Mouse (Mus musculus) heart, embryonic 13.5 days (tissue): ENCODE data around the gene Akap13. TPM values are rescaled to one million over a fixed set of nuclear protein-coding genes. Genes with fewer than 3 reads are reported as not detected.

ENCODE experiments used
- ATAC-seq: fragments of 200-750 bp; cut with Nextera tagmentation; 2 replicates; pipeline ENCODE4 v1.8.0; 2017; ENCODE audit warnings: moderate TSS enrichment; ENCODE audit not compliant: insufficient number of reproducible peaks, low FRiP score, low TSS enrichment; ENCODE audit errors: extremely low read depth
- H3K27ac ChIP-seq: fragments of 300-500 bp; sonication (generic); replicated peaks from 2 replicates; pipeline ENCODE4 v1.5.1; 2015; ENCODE audit warnings: moderate library complexity, mild to moderate bottlenecking, inconsistent platforms
- H3K27me3 ChIP-seq: fragments of 300-500 bp; sonication (generic); replicated peaks from 2 replicates; pipeline ENCODE4 v1.6.1; 2015; ENCODE audit warnings: mild to moderate bottlenecking, inconsistent platforms
- H3K36me3 ChIP-seq: fragments of 300-500 bp; sonication (generic); 2 replicates; pipeline ENCODE4 v1.6.1; 2015; ENCODE audit warnings: mild to moderate bottlenecking, inconsistent platforms
- H3K4me1 ChIP-seq: fragments of 300-500 bp; sonication (generic); 2 replicates; pipeline ENCODE4 v1.6.1; 2015; ENCODE audit warnings: inconsistent platforms
- H3K4me2 ChIP-seq: fragments of 300-500 bp; sonication (generic); 2 replicates; pipeline ENCODE4 v1.6.1; 2015; ENCODE audit warnings: inconsistent platforms, mild to moderate bottlenecking, moderate library complexity
- H3K4me3 ChIP-seq: fragments of 300-500 bp; sonication (generic); 2 replicates; pipeline ENCODE4 v1.5.1; 2015; ENCODE audit warnings: moderate library complexity, mild to moderate bottlenecking, inconsistent platforms
- H3K9ac ChIP-seq: fragments of 300-500 bp; sonication (generic); 2 replicates; pipeline ENCODE4 v1.6.1; 2015; ENCODE audit warnings: inconsistent platforms, mild to moderate bottlenecking, moderate library complexity
- H3K9me3 ChIP-seq: fragments of 300-500 bp; sonication (generic); 2 replicates; pipeline ENCODE4 v1.6.1; 2016; ENCODE audit warnings: inconsistent platforms
- WGBS: fragments of 180-500 bp; shearing (Covaris S2); methylation state at CpG from one replicate; pipeline ENCODE4 v1.1.7; 2015; ENCODE audit warnings: mixed read lengths; 5-methylcytosine and 5-hydroxymethylcytosine counted together
- polyA plus RNA-seq: library from polyadenylated mRNA; unstranded; fragments of >200 nt; fragmentation: Nextera tagmentation; extraction: Ambion mirVana; gene quantifications from 2 replicates; pipeline ENCODE4 v1.2.1, GENCODE M21; 2015

The Akap13 gene
- polyA plus RNA-seq, 1 experiment from 2014 or later = 41.8 TPM

DNA sequence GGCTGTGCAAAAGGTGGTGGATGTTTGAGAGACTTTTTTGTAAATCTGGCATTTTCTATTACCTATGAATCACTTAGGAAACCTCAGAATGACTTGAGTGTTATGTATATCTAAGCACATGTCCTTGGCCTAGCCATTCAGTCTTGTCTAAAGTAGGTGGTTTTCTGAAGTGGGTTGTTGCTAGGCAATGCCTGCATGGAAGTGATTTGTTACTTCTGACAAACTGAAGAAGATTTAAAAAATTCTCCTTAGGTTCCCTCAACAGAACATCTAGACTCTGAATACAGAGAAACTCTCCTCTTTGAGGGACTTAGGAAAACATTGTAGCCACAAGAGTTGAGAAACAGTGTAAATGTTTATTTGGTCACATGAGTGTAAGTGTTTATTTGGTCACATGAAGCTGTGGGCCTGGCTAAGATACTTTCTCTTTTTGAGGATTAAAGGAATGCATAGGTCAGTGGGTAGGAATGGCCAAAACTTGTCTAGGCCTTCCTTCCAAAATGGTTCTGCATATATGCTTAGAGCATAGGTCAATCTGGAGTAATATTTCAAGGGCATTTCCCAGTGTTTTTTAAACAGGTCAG, 8.3 kb downstream of the Akap13 start:
- no peak for ATAC-seq
- Histone ChIP-seq H3K4me2 (no peak overlapping the region), H3K9ac (no peak overlapping the region), H3K36me3 (no peaks in the 10 kb centered on the region), H3K27me3 (no peaks in the 10 kb centered on the region), H3K9me3 (no peaks in the 10 kb centered on the region), H3K27ac (no peak overlapping the region), H3K4me3 (no peak overlapping the region), H3K4me1 (peaks cover 85% of the 10 kb centered on the region)

DNA sequence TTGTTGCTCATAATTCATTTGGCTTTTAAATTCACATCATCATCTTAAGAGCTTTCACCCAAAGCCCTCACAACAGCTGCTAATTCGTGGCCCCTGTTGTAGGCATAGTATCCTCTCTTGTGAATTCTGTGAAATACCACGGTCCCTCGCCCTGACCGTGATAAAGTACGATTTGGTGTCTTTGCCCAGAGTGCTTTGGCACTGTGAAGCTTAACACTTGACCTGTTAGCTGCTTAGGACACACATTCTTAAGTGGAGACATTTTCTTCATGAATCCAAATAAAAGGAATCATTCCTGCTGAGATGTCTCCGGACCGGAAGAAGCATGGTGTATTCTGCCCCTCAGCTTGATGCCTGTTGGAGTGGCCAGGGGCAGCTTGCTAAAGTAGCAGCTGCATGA, 12.5 kb downstream of the Akap13 start:
- H3K36me3 ChIP-seq = no peaks in the 10 kb centered on the region
- 0 out of 2 replicates have a peak overlapping the region, but pooled peaks have one; percentile 3 for H3K27ac ChIP-seq
- no peaks in the 10 kb centered on the region for H3K27me3 ChIP-seq
- no peak for ATAC-seq
- no peak overlapping the region for H3K4me2 ChIP-seq
- no peak overlapping the region for H3K9ac ChIP-seq
- peaks cover 78% of the 10 kb centered on the region for H3K4me1 ChIP-seq
- no peak overlapping the region for H3K4me3 ChIP-seq
- no peaks in the 10 kb centered on the region for H3K9me3 ChIP-seq
- WGBS = 65% methylated on average over 7 of the region's 7 CpGs

GRCm38 (mm10) chr7:75470318-75470925, 15.1 kb downstream of the Akap13 start:
- Histone ChIP-seq H3K27ac (0 out of 2 replicates have a peak overlapping the region, but pooled peaks have one; percentile 28), H3K4me3 (no peak overlapping the region)

DNA sequence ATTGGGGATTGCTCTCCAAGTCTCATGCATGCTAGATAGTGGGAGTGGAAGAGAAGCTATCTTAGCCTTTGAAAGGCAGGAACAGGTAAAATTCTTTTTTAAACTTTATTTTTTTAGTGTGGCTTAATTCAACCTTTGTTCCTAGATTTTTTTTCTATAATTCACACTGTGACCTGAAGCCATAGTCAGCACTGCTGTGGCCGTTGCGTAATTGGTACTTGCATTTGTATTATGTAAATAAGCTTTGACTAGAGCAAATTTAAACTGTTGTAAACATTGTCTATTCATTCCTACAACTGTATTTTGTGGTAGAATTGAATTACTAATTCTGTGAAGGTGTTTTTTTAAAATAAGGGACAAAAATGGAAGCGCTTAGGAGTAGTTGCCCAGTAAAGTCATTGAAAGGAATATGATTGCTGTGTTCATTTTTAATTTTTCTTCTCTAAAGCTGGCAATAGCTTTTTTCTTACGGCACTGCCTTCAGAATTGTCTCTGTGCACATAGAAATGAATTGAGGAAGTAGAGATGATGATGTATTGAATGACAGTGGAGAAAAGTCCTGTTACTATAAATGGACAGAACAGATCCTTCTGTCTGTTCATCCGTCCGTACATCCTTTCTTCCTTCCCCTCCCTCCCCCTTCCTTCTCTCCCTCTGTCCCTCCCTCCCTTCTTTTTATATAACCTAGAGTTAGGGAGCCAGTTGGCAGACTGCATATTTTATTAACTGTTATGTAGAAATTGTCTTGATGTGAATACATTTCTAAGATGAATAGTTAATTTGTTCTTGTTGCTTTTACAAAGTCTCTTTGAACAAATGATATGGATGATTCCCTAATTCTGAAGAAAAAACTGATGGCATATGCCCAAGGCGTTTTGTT, 17.2 kb downstream of the Akap13 start:
- Histone ChIP-seq H3K9ac (no peak overlapping the region), H3K4me3 (no peak overlapping the region), H3K4me1 (peaks cover 59% of the 10 kb centered on the region), H3K4me2 (no peak overlapping the region), H3K36me3 (no peaks in the 10 kb centered on the region), H3K9me3 (no peaks in the 10 kb centered on the region), H3K27ac (no peak overlapping the region), H3K27me3 (no peaks in the 10 kb centered on the region)
- ATAC-seq = no peak
- WGBS = 74% methylated on average over 7 of the region's 7 CpGs

More at GRCm38 (mm10) chr7:75470318-75470925, 15.1 kb downstream of the Akap13 start:
- 69% methylated on average over 7 of the region's 7 CpGs for WGBS
- no peak for ATAC-seq
- H3K36me3 ChIP-seq = no peaks in the 10 kb centered on the region
- no peaks in the 10 kb centered on the region for H3K9me3 ChIP-seq
- H3K4me2 ChIP-seq = no peak overlapping the region
- H3K4me1 ChIP-seq = peaks cover 65% of the 10 kb centered on the region
- H3K9ac ChIP-seq = no peak overlapping the region; the same call in 1 of the 2 replicates
- H3K27me3 ChIP-seq = no peaks in the 10 kb centered on the region

- Histone ChIP-seq H3K36me3 (no peaks in the 10 kb centered on the region), H3K9ac (no peak overlapping the region), H3K4me3 (no peak overlapping the region), H3K4me1 (peaks cover 57% of the 10 kb centered on the region), H3K9me3 (no peaks in the 10 kb centered on the region), H3K4me2 (no peak overlapping the region), H3K27ac (no peak overlapping the region), H3K27me3 (no peaks in the 10 kb centered on the region)
- no peak for ATAC-seq
- WGBS = 86% methylated on average over 1 of the region's 1 CpGs
These were observed 18.0 kb downstream of the Akap13 start for GRCm38 (mm10) chr7:75473294-75473693.

DNA sequence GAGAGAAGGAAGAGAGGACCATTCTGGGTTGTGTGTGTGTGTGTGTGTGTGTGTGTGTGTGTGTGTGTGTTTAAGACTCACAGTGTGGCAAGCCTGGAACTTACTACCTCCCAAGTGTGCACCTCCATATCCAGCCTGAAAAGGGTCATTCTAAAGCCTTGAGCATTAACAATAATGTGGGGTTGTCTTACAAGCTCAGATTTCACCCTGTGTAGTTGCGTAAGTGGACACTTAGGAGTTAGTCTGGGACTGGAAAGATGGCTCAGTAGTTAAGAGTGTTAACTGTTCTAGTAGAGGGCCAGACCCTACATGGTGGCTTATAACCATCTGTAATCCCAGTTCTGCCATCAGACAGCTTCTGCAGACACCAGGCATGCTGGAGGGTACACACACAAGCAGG, 18.7 kb downstream of the Akap13 start:
- Histone ChIP-seq H3K9me3 (no peaks in the 10 kb centered on the region), H3K9ac (no peak overlapping the region), H3K4me3 (no peak overlapping the region), H3K27me3 (no peaks in the 10 kb centered on the region), H3K36me3 (no peaks in the 10 kb centered on the region), H3K27ac (no peak overlapping the region), H3K4me1 (peaks cover 51% of the 10 kb centered on the region), H3K4me2 (no peak overlapping the region)
- WGBS = 81% methylated on average over 1 of the region's 1 CpGs
- ATAC-seq = no peak

DNA sequence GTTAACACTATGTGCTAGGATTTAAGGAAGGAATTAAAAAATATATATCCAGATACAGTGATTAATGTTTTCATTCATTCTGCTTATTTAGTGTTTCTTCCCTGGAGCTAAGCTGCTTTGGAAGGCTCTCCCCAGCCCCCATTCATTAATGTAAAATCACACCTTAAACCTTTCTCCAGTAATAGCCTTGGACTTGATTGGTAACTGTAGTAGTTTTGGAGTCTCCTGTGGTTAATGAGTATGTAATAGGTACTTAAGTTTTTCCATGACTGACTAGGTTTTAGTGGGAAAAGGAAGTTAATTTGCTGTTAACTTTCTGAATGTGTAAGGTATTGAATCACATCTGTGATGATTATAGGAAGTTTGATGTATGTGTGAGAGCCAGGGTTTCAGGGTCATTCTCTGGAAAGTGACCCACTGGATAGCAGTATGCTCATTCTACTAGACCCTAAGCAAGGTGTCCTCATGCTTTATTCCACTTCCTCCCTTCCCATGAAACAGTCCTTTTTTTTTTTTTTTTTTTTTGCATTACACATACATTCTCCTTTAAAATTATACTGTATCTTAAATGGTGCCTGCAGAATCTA, 19.3 kb downstream of the Akap13 start:
- H3K9ac ChIP-seq = no peak overlapping the region
- H3K9me3 ChIP-seq = no peaks in the 10 kb centered on the region
- H3K4me1 ChIP-seq = peaks cover 47% of the 10 kb centered on the region
- H3K4me2 ChIP-seq = no peak overlapping the region
- H3K27ac ChIP-seq = no peak overlapping the region
- no peak for ATAC-seq
- no peak overlapping the region for H3K4me3 ChIP-seq
- no peaks in the 10 kb centered on the region for H3K27me3 ChIP-seq
- H3K36me3 ChIP-seq = peaks cover 1% of the 10 kb centered on the region; the same call in 1 of the 2 replicates

GRCm38 (mm10) chr7:75478060-75478459, 22.7 kb downstream of the Akap13 start:
- H3K4me3 ChIP-seq = no peak overlapping the region
- 74% methylated on average over 2 of the region's 2 CpGs for WGBS
- H3K36me3 ChIP-seq = peaks cover 11% of the 10 kb centered on the region
- H3K27me3 ChIP-seq = no peaks in the 10 kb centered on the region
- no peak overlapping the region for H3K27ac ChIP-seq
- no peak overlapping the region for H3K4me2 ChIP-seq
- H3K4me1 ChIP-seq = peaks cover 38% of the 10 kb centered on the region
- H3K9ac ChIP-seq = no peak overlapping the region
- H3K9me3 ChIP-seq = no peaks in the 10 kb centered on the region
- ATAC-seq = no peak

GRCm38 (mm10) chr7:75480721-75481426, 25.5 kb downstream of the Akap13 start:
- Histone ChIP-seq H3K27ac (no peak overlapping the region), H3K36me3 (peaks cover 11% of the 10 kb centered on the region), H3K4me1 (peaks cover 41% of the 10 kb centered on the region), H3K27me3 (no peaks in the 10 kb centered on the region), H3K9me3 (no peaks in the 10 kb centered on the region), H3K9ac (no peak overlapping the region), H3K4me3 (no peak overlapping the region), H3K4me2 (no peak overlapping the region)
- ATAC-seq = no peak
- WGBS = 81% methylated on average over 6 of the region's 6 CpGs

- H3K4me1 ChIP-seq = peaks cover 27% of the 10 kb centered on the region
- H3K36me3 ChIP-seq = no peaks in the 10 kb centered on the region
- H3K9me3 ChIP-seq = no peaks in the 10 kb centered on the region
- WGBS = 56% methylated on average over 2 of the region's 2 CpGs
- no peak overlapping the region for H3K4me3 ChIP-seq
- H3K27me3 ChIP-seq = no peaks in the 10 kb centered on the region
- H3K9ac ChIP-seq = no peak overlapping the region
- no peak overlapping the region for H3K27ac ChIP-seq
- no peak for ATAC-seq
- H3K4me2 ChIP-seq = no peak overlapping the region
These were observed 30.7 kb downstream of the Akap13 start for GRCm38 (mm10) chr7:75486031-75486430.

- Histone ChIP-seq H3K4me1 (peaks cover 80% of the 10 kb centered on the region), H3K36me3 (peaks cover 3% of the 10 kb centered on the region; the same call in 1 of the 2 replicates), H3K27ac (peak overlapping the region; percentile 33), H3K4me3 (no peak overlapping the region), H3K9ac (no peak overlapping the region), H3K27me3 (no peaks in the 10 kb centered on the region), H3K4me2 (no peak overlapping the region), H3K9me3 (no peaks in the 10 kb centered on the region)
- 76% methylated on average over 3 of the region's 3 CpGs for WGBS
- no peak for ATAC-seq
These were observed 40.7 kb downstream of the Akap13 start for GRCm38 (mm10) chr7:75495941-75496441.
